Mouse (Mus musculus): ENCODE measurements around the gene Numb.
A peak's percentile ranks its signal among the peaks of the same experiment; 100 is the strongest.
"Not testable (repeated sequence)": the region's sequence is repeated elsewhere in the genome, so short reads cannot be mapped to it uniquely, and the experiment has no call there.

Numb gene

DNA sequence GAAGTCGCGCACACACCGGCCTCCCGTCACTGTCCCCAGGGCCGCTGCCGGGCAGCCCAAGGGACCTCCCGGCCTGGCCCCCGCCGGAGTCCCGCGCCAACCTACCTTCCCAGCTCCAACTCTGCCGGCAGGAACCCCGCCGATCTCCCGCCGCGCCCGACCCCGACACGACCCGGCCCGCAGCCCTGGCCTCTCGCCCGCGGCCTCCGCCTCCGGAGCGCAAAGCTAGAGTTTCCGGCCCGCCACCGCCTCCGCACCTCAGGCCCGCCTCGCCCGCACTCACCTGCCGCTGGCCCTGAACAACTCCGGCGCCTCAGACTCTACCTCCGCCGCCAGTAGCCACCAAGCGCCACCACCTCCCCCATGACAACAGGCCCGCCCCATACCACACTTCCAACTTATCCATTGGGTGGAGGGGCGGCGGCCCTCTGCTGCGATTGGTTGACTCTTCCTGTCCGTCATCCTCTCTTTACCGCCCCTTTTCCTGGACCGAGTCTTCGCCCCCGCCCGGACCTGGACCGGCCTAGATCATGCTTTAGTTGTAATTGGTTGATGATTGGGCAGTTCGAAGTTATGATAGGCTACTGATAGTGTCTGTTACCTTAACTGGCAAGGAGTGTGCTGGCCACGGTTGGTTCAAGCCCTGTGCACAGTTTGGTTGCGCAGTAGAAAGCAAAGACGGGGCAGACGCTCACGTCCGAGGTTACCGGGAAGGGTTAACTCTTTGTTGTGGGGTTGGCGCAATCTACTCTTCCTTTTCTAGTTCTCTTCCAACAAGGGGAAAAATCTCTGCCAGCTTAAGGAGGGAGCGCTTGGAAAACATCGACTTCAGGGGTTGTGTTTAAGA is at the start of gene Numb:
Gene Numb, minus strand, starts transcription at position 400 of the 847 bp plus-strand sequence.
- peak; percentile 100 for DNase-seq (ENCODE audit: inconsistent ontology term)

DNA sequence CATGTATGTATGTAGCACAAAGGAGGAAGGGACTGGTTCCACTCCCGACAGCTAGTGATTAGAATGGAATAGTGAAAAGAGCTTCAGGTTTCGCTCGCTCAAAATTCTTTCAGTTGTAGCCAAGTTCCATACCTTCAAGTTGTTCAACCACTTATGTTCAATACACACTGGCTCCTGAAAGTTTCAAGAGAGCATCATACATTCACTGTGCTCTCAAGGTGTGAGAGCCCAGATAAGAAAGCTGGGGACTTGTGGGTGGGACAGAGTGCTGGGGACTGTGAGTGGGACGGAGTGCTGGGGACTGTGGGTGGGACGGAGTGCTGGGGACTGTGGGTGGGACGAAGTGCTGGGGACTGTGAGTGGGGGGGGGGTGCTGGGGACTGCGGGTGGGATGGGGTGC is 43.5 kb upstream of the Numb start:
- DNase-seq (ENCODE audit: inconsistent ontology term), result no peak

DNA sequence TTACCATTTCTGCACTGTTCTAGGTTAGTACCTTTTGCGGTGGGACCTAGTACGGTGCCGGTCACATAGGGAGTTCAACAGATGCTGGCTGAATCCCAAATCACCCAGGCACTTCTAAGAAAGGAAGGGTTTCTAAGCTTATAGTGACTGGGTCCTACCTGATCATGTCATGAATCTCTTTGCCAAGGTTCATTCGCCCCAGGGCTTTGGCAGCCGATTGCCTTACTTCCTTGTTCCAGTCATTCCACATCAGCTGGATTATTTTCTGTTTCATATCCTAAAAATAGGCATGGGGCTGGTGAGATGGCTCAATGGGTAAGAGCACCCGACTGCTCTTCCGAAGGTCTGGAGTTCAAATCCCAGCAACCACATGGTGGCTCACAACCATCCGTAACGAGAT is 36.5 kb upstream of the Numb start:
- DNase-seq (ENCODE audit: inconsistent ontology term), result no peak

DNA sequence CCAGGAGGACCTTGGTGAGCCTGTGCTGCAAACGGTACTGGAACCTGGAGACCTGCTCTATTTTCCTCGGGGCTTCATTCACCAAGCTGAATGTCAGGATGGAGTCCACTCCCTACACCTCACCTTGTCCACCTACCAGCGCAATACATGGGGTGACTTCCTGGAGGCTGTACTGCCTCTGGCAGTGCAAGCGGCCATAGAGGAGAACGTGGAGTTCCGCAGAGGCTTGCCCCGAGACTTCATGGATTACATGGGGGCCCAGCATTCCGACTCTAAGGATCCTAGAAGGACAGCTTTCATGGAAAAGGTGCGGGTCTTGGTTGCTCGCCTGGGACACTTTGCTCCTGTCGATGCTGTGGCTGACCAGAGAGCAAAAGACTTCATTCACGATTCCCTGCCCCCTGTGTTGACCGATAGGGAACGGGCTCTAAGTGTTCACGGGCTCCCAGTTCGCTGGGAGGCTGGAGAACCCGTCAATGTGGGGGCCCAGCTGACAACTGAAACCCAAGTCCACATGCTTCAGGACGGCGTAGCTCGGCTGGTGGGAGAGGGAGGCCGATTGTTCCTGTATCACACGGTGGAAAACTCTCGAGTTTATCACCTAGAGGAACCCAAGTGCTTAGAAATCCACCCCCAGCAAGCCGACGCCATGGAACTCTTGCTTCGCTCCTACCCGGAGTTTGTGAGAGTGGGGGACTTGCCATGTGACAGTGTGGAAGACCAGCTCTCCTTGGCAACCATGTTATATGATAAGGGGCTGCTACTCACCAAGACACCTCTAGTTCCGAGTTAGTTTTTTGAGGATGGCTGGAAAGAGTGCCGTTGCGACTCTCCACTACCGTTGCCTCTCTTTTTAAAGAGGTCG is 30.2 kb upstream of the Numb start:
- no peak for DNase-seq (ENCODE audit: inconsistent ontology term)

DNA sequence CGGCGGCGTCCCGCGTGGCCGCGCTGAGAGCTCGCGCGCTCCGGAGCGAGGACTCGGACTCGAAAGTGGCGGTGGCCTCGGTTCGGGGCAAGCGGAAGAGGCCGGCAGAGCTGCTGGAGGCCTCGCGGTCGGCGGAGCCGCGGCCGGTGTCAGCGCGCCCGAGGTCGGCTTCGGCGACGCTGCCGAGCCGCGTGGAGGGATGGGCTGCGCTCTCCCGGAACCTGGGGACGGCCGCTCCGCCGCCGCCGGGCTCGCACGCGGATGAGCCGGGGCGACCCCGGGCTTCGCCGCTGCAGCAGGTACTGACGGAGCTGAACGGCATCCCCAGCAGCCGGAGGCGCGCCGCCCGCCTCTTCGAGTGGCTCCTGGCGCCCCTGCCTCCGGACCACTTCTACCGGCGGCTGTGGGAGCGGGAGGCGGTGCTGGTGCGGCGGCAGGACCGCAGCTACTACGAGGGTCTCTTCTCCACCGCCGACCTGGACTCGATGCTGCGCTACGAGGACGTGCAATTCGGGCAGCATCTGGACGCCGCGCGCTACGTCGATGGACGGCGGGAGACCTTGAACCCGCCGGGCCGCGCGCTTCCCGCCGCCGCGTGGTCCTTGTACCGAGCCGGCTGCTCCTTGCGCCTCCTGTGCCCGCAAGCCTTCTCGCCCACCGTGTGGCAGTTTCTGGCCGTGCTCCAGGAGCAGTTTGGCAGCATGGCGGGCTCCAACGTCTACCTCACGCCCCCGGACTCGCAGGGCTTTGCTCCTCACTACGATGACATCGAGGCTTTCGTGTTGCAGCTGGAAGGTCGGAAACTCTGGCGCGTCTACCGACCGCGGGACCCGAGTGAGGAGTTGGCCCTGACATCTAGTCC is 29.3 kb upstream of the Numb start:
- DNase-seq (ENCODE audit: inconsistent ontology term), result peak; percentile 42

DNA sequence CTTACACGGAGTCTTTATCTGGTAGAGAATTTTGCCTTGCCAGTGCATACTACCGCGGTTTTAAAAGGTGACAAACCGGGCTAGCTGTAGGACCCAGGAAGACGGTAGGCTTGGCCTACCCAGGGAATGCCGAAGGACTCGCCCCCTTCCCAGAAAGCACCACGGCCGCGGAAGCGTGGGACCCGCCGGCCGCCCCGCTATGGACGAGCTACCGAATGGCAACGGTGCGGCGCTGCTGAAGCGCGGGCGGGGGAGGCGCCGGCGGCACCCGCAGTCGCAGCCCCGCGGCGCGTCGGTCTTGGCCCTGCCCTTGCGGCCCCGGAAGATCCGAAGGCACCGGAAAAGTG is 28.7 kb upstream of the Numb start, which contains the start of gene Riox1:
Gene Riox1, plus strand, starts transcription at position 116 of the 347 bp plus-strand sequence.
- DNase-seq (ENCODE audit: inconsistent ontology term), result peak; percentile 93

GRCm38 (mm10) chr12:83949776-83950492 is 28.2 kb upstream of the Numb start:
- DNase-seq (ENCODE audit: inconsistent ontology term), result peak; percentile 6

- no peak for DNase-seq (ENCODE audit: inconsistent ontology term)
Measured at GRCm38 (mm10) chr12:83949043-83949442, 27.3 kb upstream of the Numb start.

DNA sequence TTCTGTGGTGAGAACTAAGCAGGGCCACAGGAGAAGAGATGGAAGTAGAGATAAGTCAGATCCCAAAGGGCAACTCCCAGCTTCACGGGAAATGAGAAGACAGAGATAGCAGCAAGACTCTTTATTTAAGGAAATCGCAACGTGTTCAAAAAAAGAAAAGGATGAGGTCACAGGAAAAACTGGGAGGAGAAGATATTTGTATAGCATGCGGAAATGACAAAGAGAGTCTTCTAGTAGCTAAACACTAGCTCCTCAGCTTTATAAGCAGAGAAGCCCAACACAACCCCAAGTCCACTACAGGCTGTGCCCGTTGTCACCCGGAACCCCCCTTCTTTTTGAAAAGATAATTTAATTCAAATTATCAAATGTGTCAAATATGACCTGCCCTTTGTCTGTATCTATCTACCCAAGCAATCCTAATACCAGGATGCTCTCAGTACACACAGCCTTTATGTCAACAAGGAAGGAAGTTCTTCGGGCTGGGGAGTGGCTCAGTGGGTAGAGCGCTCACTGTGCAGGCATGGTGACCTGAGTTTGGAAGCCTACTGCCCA is 25.6 kb upstream of the Numb start:
- DNase-seq (ENCODE audit: inconsistent ontology term), result no peak

- DNase-seq (ENCODE audit: inconsistent ontology term), result no peak
Measured at GRCm38 (mm10) chr12:83941938-83942337, 20.2 kb upstream of the Numb start.

DNA sequence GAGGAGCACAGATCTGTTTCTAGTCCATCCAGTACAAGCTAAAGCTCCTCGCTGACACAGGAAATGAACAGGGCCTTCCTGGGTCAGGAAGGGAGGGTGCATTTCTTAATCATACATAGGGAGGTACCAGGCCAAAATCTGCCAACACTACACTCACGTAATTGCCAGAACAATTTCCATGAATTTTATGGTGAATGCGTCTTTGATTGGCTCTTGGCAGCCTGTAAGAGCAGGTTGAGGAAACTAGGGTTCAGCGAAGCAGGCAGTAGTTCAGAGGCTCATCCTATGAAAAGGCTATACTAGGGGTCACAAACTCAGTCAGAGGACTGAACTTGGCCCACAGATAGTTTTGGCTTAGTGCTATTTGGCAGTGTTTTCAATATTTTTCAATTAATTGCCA is 18.3 kb upstream of the Numb start:
- no peak for DNase-seq (ENCODE audit: inconsistent ontology term)

GRCm38 (mm10) chr12:83939332-83939731 is 17.6 kb upstream of the Numb start:
- DNase-seq (ENCODE audit: inconsistent ontology term), result no peak

GRCm38 (mm10) chr12:83938592-83938991 is 16.9 kb upstream of the Numb start:
- not testable (repeated sequence) for DNase-seq (ENCODE audit: inconsistent ontology term)

GRCm38 (mm10) chr12:83937600-83937999 is 15.9 kb upstream of the Numb start:
- no peak for DNase-seq (ENCODE audit: inconsistent ontology term)

DNA sequence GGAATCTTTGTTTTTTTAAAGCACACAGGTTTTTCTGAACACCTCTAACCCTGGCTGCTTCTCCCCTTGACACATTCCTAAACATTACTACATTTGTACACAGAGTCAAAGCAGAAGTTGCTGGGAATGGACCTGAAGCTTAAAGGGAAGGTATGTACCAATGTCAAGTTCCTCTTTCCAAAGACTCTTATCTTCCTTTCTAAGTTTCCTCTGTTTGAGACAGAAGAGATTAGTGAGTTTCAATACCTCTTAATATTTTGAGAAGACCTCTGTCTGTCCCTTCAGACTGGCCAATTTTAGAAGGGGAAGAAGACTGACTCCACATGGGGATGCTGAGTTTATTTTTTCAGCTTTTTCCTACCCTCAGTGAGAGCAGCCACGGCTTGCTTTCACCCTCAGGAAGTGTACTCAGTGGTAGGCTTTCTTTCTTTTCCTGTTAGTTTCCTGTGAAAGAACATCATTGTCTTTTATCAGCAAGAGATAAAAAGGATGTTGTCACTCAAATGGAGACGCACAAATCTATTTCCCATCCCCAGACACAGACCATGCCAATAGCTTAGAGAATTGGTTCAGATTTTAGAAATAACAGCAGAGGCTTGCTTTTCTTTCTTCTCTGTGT is 7.6 kb upstream of the Numb start:
- no peak for DNase-seq (ENCODE audit: inconsistent ontology term)

DNA sequence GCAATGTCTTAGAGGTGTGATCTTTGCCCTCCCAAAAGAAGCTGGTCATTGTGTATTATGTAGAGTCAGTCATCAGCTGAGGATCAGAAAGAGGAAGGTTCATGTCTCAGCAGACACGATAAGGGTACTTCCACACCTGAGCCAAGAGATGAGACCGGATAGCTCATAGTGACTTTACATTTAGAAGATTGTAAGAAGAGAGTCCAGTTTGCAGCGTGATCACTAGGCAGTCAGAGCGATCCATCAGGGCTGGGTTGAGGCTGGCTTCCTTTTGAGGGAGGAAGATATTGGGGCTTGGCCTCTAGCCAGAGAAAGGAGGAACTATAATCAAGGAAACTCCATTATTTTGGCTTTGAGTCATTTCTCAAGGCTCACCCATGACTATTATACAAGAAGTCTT is 6.0 kb upstream of the Numb start:
- DNase-seq (ENCODE audit: inconsistent ontology term), result no peak

DNA sequence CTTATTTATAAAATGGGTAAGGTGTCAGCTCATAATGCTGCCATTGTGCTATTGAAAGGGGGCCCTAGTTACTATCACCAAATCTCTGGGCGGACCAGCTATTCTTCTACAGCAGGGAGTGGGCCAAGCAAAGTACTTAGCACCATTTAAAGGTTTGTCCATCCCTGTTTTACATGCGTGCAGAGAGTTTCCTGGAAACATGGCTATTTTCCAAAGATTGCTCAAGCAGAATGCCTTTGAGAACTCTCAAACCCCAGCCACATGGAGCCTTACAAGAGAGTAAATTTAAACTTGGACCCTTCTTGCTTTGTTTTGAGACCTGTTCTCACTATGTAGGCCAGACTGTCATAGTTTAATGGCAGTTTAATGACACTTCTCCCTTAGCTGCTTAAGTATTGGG is 4.3 kb upstream of the Numb start:
- no peak for DNase-seq (ENCODE audit: inconsistent ontology term)

DNA sequence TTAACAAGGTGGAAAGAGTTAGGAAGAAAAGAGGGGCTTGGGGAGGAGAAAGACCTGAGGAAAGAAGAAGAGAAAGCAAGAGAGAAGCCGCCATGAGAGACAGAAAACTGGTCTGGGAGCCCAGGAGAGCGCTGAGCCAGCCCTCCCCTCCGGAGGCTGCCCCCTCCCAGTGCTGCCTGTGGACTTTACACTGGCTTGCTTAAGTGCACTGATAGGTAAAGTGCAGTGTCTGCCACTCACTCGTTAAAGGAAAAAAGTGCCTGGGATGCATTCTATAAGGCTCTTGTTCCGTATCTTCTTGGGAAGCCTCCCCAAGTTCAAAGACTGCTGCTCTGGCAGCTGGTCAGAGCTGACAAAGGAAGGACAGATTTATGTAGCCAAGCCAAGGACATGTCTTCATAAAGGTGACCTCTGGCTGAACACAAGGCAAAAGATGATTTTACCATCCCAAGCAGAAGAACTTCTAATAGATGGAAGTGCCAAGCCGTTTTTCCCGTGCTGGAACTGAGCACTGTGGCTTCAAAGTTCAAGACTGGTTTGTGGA is 3.5 kb upstream of the Numb start:
- DNase-seq (ENCODE audit: inconsistent ontology term), result no peak

- DNase-seq (ENCODE audit: inconsistent ontology term), result no peak
Measured at GRCm38 (mm10) chr12:83924332-83924731, 2.6 kb upstream of the Numb start.

DNA sequence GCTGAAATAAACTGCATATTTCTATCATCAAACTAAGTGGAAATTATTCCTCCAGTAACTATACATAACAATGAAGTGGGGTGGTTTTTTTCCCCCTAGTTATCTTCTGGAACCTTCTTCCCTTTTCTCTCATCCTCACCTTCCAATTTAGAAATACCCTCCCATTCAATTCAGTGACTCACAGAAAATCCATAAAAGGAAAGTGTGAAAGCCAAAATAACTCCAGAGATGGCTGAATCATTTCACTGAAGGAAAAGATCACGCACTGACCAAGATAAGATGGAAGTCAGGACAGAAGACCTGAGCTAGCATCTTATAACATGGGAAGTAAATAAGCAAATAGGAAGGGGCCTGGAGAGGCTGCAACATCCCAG is 1.7 kb upstream of the Numb start:
- no peak for DNase-seq (ENCODE audit: inconsistent ontology term)
